Mouse (Mus musculus): ENCODE results near the gene Ccdc88c. TPM values are rescaled to one million over a fixed set of nuclear protein-coding genes. Genes with fewer than 3 reads are reported as not detected.

The Ccdc88c gene
- polyA plus RNA-seq, 1 experiment: 41.6 TPM

- Histone ChIP-seq H3K27ac (ENCODE audit: control insufficient read depth, insufficient read depth, low read depth, low read length) (no peak overlapping the region), H3K36me3 (ENCODE audit: control insufficient read depth, insufficient read depth, low read length) (no peaks in the 10 kb centered on the region), H3K4me3 (ENCODE audit: control insufficient read depth, low read depth, low read length) (no peak overlapping the region), H3K4me1 (ENCODE audit: control insufficient read depth, insufficient read depth, low read length) (peaks cover 5% of the 10 kb centered on the region; the same call in 1 of the 2 replicates), H3K27me3 (ENCODE audit: control insufficient read depth, insufficient read depth, low read length) (no peaks in the 10 kb centered on the region)
- no peak for TF ChIP-seq POLR2A (IDR thresholded peaks at IDR 0.05; ENCODE audit: control insufficient read depth, low read depth, low read length)
- no peak for TF ChIP-seq CTCF (IDR thresholded peaks at IDR 0.05; ENCODE audit: control insufficient read depth, insufficient read depth, insufficient replicate concordance, low read depth, low read length)
Measured at GRCm38 (mm10) chr12:100995607-100996377, 33.1 kb downstream of the Ccdc88c start.

GRCm38 (mm10) chr12:100994140-100995015 is 34.5 kb downstream of the Ccdc88c start:
- TF ChIP-seq POLR2A (IDR thresholded peaks at IDR 0.05; ENCODE audit: control insufficient read depth, low read depth, low read length): no peak
- no peak for TF ChIP-seq CTCF (IDR thresholded peaks at IDR 0.05; ENCODE audit: control insufficient read depth, insufficient read depth, insufficient replicate concordance, low read depth, low read length)
- Histone ChIP-seq H3K27me3 (ENCODE audit: control insufficient read depth, insufficient read depth, low read length) (no peaks in the 10 kb centered on the region), H3K4me3 (ENCODE audit: control insufficient read depth, low read depth, low read length) (no peak overlapping the region), H3K4me1 (ENCODE audit: control insufficient read depth, insufficient read depth, low read length) (peaks cover 5% of the 10 kb centered on the region; the same call in 1 of the 2 replicates), H3K36me3 (ENCODE audit: control insufficient read depth, insufficient read depth, low read length) (no peaks in the 10 kb centered on the region), H3K27ac (ENCODE audit: control insufficient read depth, insufficient read depth, low read depth, low read length) (no peak overlapping the region)

GRCm38 (mm10) chr12:100993146-100993545 is 35.7 kb downstream of the Ccdc88c start:
- Histone ChIP-seq H3K4me1 (ENCODE audit: control insufficient read depth, insufficient read depth, low read length) (peaks cover 5% of the 10 kb centered on the region; the same call in 1 of the 2 replicates), H3K27me3 (ENCODE audit: control insufficient read depth, insufficient read depth, low read length) (no peaks in the 10 kb centered on the region), H3K4me3 (ENCODE audit: control insufficient read depth, low read depth, low read length) (no peak overlapping the region), H3K36me3 (ENCODE audit: control insufficient read depth, insufficient read depth, low read length) (no peaks in the 10 kb centered on the region), H3K27ac (ENCODE audit: control insufficient read depth, insufficient read depth, low read depth, low read length) (no peak overlapping the region)
- TF ChIP-seq CTCF (IDR thresholded peaks at IDR 0.05; ENCODE audit: control insufficient read depth, insufficient read depth, insufficient replicate concordance, low read depth, low read length): no peak
- TF ChIP-seq POLR2A (IDR thresholded peaks at IDR 0.05; ENCODE audit: control insufficient read depth, low read depth, low read length): no peak

GRCm38 (mm10) chr12:100992505-100992904 is 36.4 kb downstream of the Ccdc88c start:
- Histone ChIP-seq H3K4me3 (ENCODE audit: control insufficient read depth, low read depth, low read length) (no peak overlapping the region), H3K27ac (ENCODE audit: control insufficient read depth, insufficient read depth, low read depth, low read length) (no peak overlapping the region), H3K27me3 (ENCODE audit: control insufficient read depth, insufficient read depth, low read length) (no peaks in the 10 kb centered on the region), H3K36me3 (ENCODE audit: control insufficient read depth, insufficient read depth, low read length) (no peaks in the 10 kb centered on the region), H3K4me1 (ENCODE audit: control insufficient read depth, insufficient read depth, low read length) (peaks cover 3% of the 10 kb centered on the region; the same call in 1 of the 2 replicates)
- TF ChIP-seq POLR2A (IDR thresholded peaks at IDR 0.05; ENCODE audit: control insufficient read depth, low read depth, low read length): no peak
- no peak for TF ChIP-seq CTCF (IDR thresholded peaks at IDR 0.05; ENCODE audit: control insufficient read depth, insufficient read depth, insufficient replicate concordance, low read depth, low read length)

- H3K36me3 ChIP-seq (ENCODE audit: control insufficient read depth, insufficient read depth, low read length): no peaks in the 10 kb centered on the region
- H3K27me3 ChIP-seq (ENCODE audit: control insufficient read depth, insufficient read depth, low read length): no peaks in the 10 kb centered on the region
- no peak overlapping the region for H3K4me3 ChIP-seq (ENCODE audit: control insufficient read depth, low read depth, low read length)
- TF ChIP-seq POLR2A (IDR thresholded peaks at IDR 0.05; ENCODE audit: control insufficient read depth, low read depth, low read length) (no peak), CTCF (IDR thresholded peaks at IDR 0.05; ENCODE audit: control insufficient read depth, insufficient read depth, insufficient replicate concordance, low read depth, low read length) (no peak)
- no peak overlapping the region for H3K27ac ChIP-seq (ENCODE audit: control insufficient read depth, insufficient read depth, low read depth, low read length)
- H3K4me1 ChIP-seq (ENCODE audit: control insufficient read depth, insufficient read depth, low read length): peaks cover 3% of the 10 kb centered on the region
Measured at GRCm38 (mm10) chr12:100991119-100991518, 37.7 kb downstream of the Ccdc88c start.

GRCm38 (mm10) chr12:100990291-100990690 is 38.6 kb downstream of the Ccdc88c start:
- H3K4me3 ChIP-seq (ENCODE audit: control insufficient read depth, low read depth, low read length): no peak overlapping the region
- H3K27ac ChIP-seq (ENCODE audit: control insufficient read depth, insufficient read depth, low read depth, low read length): no peak overlapping the region
- TF ChIP-seq CTCF (IDR thresholded peaks at IDR 0.05; ENCODE audit: control insufficient read depth, insufficient read depth, insufficient replicate concordance, low read depth, low read length): no peak
- TF ChIP-seq POLR2A (IDR thresholded peaks at IDR 0.05; ENCODE audit: control insufficient read depth, low read depth, low read length): no peak
- H3K4me1 ChIP-seq (ENCODE audit: control insufficient read depth, insufficient read depth, low read length): no peaks in the 10 kb centered on the region; the same call in none of the 2 replicates
- no peaks in the 10 kb centered on the region for H3K27me3 ChIP-seq (ENCODE audit: control insufficient read depth, insufficient read depth, low read length)
- H3K36me3 ChIP-seq (ENCODE audit: control insufficient read depth, insufficient read depth, low read length): no peaks in the 10 kb centered on the region

- Histone ChIP-seq H3K4me1 (ENCODE audit: control insufficient read depth, insufficient read depth, low read length) (no peaks in the 10 kb centered on the region; the same call in none of the 2 replicates), H3K27me3 (ENCODE audit: control insufficient read depth, insufficient read depth, low read length) (no peaks in the 10 kb centered on the region), H3K4me3 (ENCODE audit: control insufficient read depth, low read depth, low read length) (no peak overlapping the region), H3K36me3 (ENCODE audit: control insufficient read depth, insufficient read depth, low read length) (no peaks in the 10 kb centered on the region; the same call in 1 of the 2 replicates), H3K27ac (ENCODE audit: control insufficient read depth, insufficient read depth, low read depth, low read length) (no peak overlapping the region)
- TF ChIP-seq CTCF (IDR thresholded peaks at IDR 0.05; ENCODE audit: control insufficient read depth, insufficient read depth, insufficient replicate concordance, low read depth, low read length) (no peak), POLR2A (IDR thresholded peaks at IDR 0.05; ENCODE audit: control insufficient read depth, low read depth, low read length) (no peak)
Measured at GRCm38 (mm10) chr12:100989780-100990288, 39.0 kb downstream of the Ccdc88c start.

All from testis, adult 2 months (tissue).